8 mouse cellular contexts compared by ENCODE assay signal in the genomic region with DNA sequence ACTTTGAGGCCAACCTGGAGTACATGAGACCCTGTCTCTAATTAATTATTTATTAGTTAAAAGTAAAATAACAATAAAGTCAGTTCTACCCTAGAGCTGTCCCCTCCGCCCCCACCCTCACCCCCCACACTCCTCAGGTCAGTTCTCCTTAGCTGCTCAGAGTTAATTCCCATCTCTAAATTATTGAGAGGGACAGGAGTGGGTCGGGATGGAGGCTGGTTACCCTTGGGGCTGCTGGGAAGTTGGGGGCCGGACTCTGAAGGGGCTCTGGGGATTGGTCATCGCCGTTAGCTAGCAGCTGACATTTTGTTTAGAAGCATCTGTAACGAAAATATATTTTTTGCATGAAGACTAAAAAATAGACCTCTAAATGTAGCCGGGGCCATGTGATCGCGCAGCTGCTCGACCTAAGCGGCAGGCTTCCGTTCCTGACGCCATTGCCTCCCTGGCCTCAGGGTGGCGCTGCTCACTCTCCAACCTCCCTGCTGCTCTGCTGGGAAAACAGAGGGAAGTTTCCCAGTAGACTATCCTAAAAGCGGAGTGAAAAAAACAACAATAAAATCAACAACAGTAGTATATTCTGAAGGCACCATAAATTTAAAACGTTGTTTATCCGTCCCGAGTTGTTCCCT. TPM values are rescaled to one million over a fixed set of nuclear protein-coding genes. Genes with fewer than 3 reads are reported as not detected.
A peak's percentile ranks its signal among the peaks of the same experiment; 100 is the strongest.
DNase-seq lines count a peak whose midpoint lies in the region; ATAC-seq and TF ChIP-seq lines count a peak whose summit lies in the region.

No protein-coding gene starts in this region.

- no peak for DNase-seq in Patski (ENCODE audit: low read depth, low spot score)
- DNase-seq in cerebellum, postnatal 10 days: peak; percentile 82 to 86
- peak; percentile 47 to 66 for DNase-seq in frontal cortex, postnatal 14 days (ENCODE audit: low spot score in 2 of 2)
- DNase-seq in layer of hippocampus, postnatal 14 days (ENCODE audit: low spot score in 2 of 2): peak; percentile 71 to 74
- peak; percentile 84 for DNase-seq in lung, postnatal 14 days
- DNase-seq in retina, postnatal 1 day: peak; percentile 73
- DNase-seq in urinary bladder, postnatal 4 days (ENCODE audit: low spot score in 2 of 2): peak; percentile 52 to 75

- 19% methylated on average over 18 of the region's 18 CpGs for WGBS in hindbrain, embryonic 12.5 days

- no peak overlapping the region for H3K4me3 ChIP-seq in hindbrain, embryonic 12.5 days

- 0 out of 2 replicates have a peak, but pooled peaks cover 3% of the 10 kb centered on the region for H3K4me1 ChIP-seq in hindbrain, embryonic 12.5 days

- H3K27me3 ChIP-seq in Patski: no peaks in the 10 kb centered on the region
- H3K27me3 ChIP-seq in hindbrain, embryonic 12.5 days: no peaks in the 10 kb centered on the region

- no peaks in the 10 kb centered on the region for H3K9me3 ChIP-seq in hindbrain, embryonic 12.5 days (replicated peaks)

- POLR2A ChIA-PET in Patski (lab: Charles Lee): no interaction called here

- H3K27ac ChIP-seq in hindbrain, embryonic 12.5 days: no peak overlapping the region

- peak; percentile 94 for TF ChIP-seq CTCF in Patski (IDR thresholded peaks at IDR 0.05)

- H3K36me3 ChIP-seq in hindbrain, embryonic 12.5 days: no peaks in the 10 kb centered on the region

- peak; percentile 45 for ATAC-seq in Patski
- 0 out of 2 replicates have a peak, but pooled peaks have one; percentile 46 for ATAC-seq in hindbrain, embryonic 12.5 days (ENCODE audit: low FRiP score)

- CTCF ChIA-PET in Patski (lab: Charles Lee): interaction anchor here (0.8 to 3.7 kb wide), 12 partner anchors 8 to 323 kb away, joined by 3 to 49 read pairs (median 3); no protein-coding TSS in a partner anchor

- in situ Hi-C loops in Patski (cut with MboI; ENCODE audit: low pct_unique_long_range_greater_than_20kb): loop anchor here (5.0 to 10.0 kb wide), 2 partner anchors 106 to 219 kb away; a partner anchor contains a TSS

- peak overlapping the region; percentile 47 for H3K4me2 ChIP-seq in hindbrain, embryonic 12.5 days (replicated peaks)

- no peak overlapping the region for H3K9ac ChIP-seq in hindbrain, embryonic 12.5 days

RNA-seq across cellular contexts. Expression of a gene that starts 26.8 kb away (rescaled TPM):
- 60.0 TPM for polyA plus RNA-seq in Patski (2021)
- polyA plus RNA-seq in hindbrain, embryonic 12.5 days (2016; fragmentation: Nextera tagmentation; extraction: Ambion mirVana): 14.3 and 17.7 TPM in 2 replicates
- total RNA-seq in layer of hippocampus, postnatal 14 days (2021): 10 to 100 TPM; 87.6 to 93.2 TPM
